Mouse (Mus musculus): ENCODE measurements around the gene Dennd2c.

GRCm38 (mm10) chr3:103112216-103112615 is 9.8 kb downstream of the Dennd2c start:
- TF ChIP-seq POLR2A (IDR thresholded peaks at IDR 0.05; ENCODE audit: low read depth, low read length) (no peak), CTCF (IDR thresholded peaks at IDR 0.05; ENCODE audit: extremely low read depth, insufficient read length, insufficient replicate concordance, low read depth, low read length) (no peak)

All from small intestine, adult 2 months (tissue).